Mouse (Mus musculus) ES-Bruce4 (cell line): ENCODE results near the gene Oxa1l.

ENCODE experiments used
- CTCF ChIP-seq: IDR thresholded peaks from one replicate; pipeline ENCODE4 v1.8.1; 2011; ENCODE audit warnings: low read depth, low read length
- EP300 ChIP-seq: IDR thresholded peaks from 2 replicates; pipeline ENCODE4 v1.6.1; 2011; ENCODE audit warnings: low read depth, low read length; ENCODE audit not compliant: insufficient read depth
- POLR2A ChIP-seq: IDR thresholded peaks from one replicate; pipeline ENCODE4 v1.8.1; 2011; ENCODE audit warnings: low read length; ENCODE audit not compliant: insufficient read depth

DNA sequence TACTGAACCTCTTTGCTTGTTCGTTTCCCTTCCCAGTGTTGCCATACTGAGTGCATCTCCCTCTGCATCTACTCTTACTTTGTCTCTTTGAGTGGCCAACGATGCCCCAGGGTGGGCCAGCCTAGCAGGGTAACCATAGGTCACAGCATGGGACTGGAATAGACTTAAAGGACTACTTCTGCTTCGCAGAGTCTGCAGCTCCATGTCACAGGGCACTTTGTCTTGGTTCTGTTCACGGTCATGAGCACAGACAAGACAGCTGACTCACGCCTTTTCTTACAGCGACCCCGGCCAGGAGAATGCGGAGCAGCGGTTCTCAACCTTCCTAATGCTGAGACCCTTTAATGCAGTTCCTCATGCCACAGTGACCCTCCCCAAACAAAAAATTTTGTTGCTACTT lies 22.0 kb downstream of the Oxa1l start:
- TF ChIP-seq CTCF: no peak
- TF ChIP-seq EP300: no peak
- no peak for TF ChIP-seq POLR2A
